Mouse (Mus musculus): ENCODE measurements around the gene Lrpprc. TPM values are rescaled to one million over a fixed set of nuclear protein-coding genes. Genes with fewer than 3 reads are reported as not detected.

The Lrpprc gene
- total RNA-seq, 2 experiments from 2014 or later: 60.1 to 74.5 TPM

- no peak for ATAC-seq (replicated peaks; ENCODE audit: low FRiP score, poor library complexity, severe bottlenecking)
Observed at GRCm38 (mm10) chr17:84724028-84724427, 66.6 kb downstream of the Lrpprc start.

GRCm38 (mm10) chr17:84719105-84719504 is 71.5 kb downstream of the Lrpprc start:
- no peak for ATAC-seq (replicated peaks; ENCODE audit: low FRiP score, poor library complexity, severe bottlenecking)

- ATAC-seq (replicated peaks; ENCODE audit: low FRiP score, poor library complexity, severe bottlenecking): no peak
Observed at GRCm38 (mm10) chr17:84717416-84717815, 73.2 kb downstream of the Lrpprc start.

- no peak for ATAC-seq (replicated peaks; ENCODE audit: low FRiP score, poor library complexity, severe bottlenecking)
Observed at GRCm38 (mm10) chr17:84716252-84716872, 74.2 kb downstream of the Lrpprc start.

GRCm38 (mm10) chr17:84714930-84715329 is 75.7 kb downstream of the Lrpprc start:
- no peak for ATAC-seq (replicated peaks; ENCODE audit: low FRiP score, poor library complexity, severe bottlenecking)

GRCm38 (mm10) chr17:84713563-84714164 is 76.9 kb downstream of the Lrpprc start:
- ATAC-seq (replicated peaks; ENCODE audit: low FRiP score, poor library complexity, severe bottlenecking): no peak

- no peak for ATAC-seq (replicated peaks; ENCODE audit: low FRiP score, poor library complexity, severe bottlenecking)
Observed at GRCm38 (mm10) chr17:84709403-84709851, 81.2 kb downstream of the Lrpprc start.

GRCm38 (mm10) chr17:84708818-84709217 is 81.8 kb downstream of the Lrpprc start:
- no peak for ATAC-seq (replicated peaks; ENCODE audit: low FRiP score, poor library complexity, severe bottlenecking)

- no peak for ATAC-seq (replicated peaks; ENCODE audit: low FRiP score, poor library complexity, severe bottlenecking)
Observed at GRCm38 (mm10) chr17:84707407-84707806, 83.2 kb downstream of the Lrpprc start.

GRCm38 (mm10) chr17:84698727-84699126 is 91.9 kb downstream of the Lrpprc start:
- ATAC-seq (replicated peaks; ENCODE audit: low FRiP score, poor library complexity, severe bottlenecking): peak; percentile 84

- ATAC-seq (replicated peaks; ENCODE audit: low FRiP score, poor library complexity, severe bottlenecking): no peak
Observed at GRCm38 (mm10) chr17:84696537-84696936, 94.1 kb downstream of the Lrpprc start.

- no peak for ATAC-seq (replicated peaks; ENCODE audit: low FRiP score, poor library complexity, severe bottlenecking)
Observed at GRCm38 (mm10) chr17:84693741-84694140, 96.8 kb downstream of the Lrpprc start.

GRCm38 (mm10) chr17:84690111-84690510 is 100.5 kb downstream of the Lrpprc start:
- ATAC-seq (replicated peaks; ENCODE audit: low FRiP score, poor library complexity, severe bottlenecking): no peak

- ATAC-seq (replicated peaks; ENCODE audit: low FRiP score, poor library complexity, severe bottlenecking): no peak
Observed at GRCm38 (mm10) chr17:84689316-84689715, 101.3 kb downstream of the Lrpprc start.

- ATAC-seq (replicated peaks; ENCODE audit: low FRiP score, poor library complexity, severe bottlenecking): no peak
Observed at GRCm38 (mm10) chr17:84688834-84689233, 101.8 kb downstream of the Lrpprc start.

GRCm38 (mm10) chr17:84687994-84688393 is 102.6 kb downstream of the Lrpprc start:
- no peak for ATAC-seq (replicated peaks; ENCODE audit: low FRiP score, poor library complexity, severe bottlenecking)

GRCm38 (mm10) chr17:84685286-84685685 is 105.3 kb downstream of the Lrpprc start:
- no peak for ATAC-seq (replicated peaks; ENCODE audit: low FRiP score, poor library complexity, severe bottlenecking)

GRCm38 (mm10) chr17:84684284-84684683 is 106.3 kb downstream of the Lrpprc start:
- no peak for ATAC-seq (replicated peaks; ENCODE audit: low FRiP score, poor library complexity, severe bottlenecking)

GRCm38 (mm10) chr17:84682734-84683717 is 107.6 kb downstream of the Lrpprc start, which contains the start of gene Abcg5:
Abcg5 (minus strand) TSS chr17:84683011.
- ATAC-seq (replicated peaks; ENCODE audit: low FRiP score, poor library complexity, severe bottlenecking): no peak

GRCm38 (mm10) chr17:84681670-84682069 is 108.9 kb downstream of the Lrpprc start:
- no peak for ATAC-seq (replicated peaks; ENCODE audit: low FRiP score, poor library complexity, severe bottlenecking)

Measured in erythroblast, adult 5-6 weeks (primary cell).